Mouse (Mus musculus): ENCODE data around the gene Rhbdl1. TPM values are rescaled to one million over a fixed set of nuclear protein-coding genes. Genes with fewer than 3 reads are reported as not detected.
A peak's percentile ranks its signal among the peaks of the same experiment; 100 is the strongest.

Gene Rhbdl1
- polyA plus RNA-seq, 1 experiment: 0.67 TPM

DNA sequence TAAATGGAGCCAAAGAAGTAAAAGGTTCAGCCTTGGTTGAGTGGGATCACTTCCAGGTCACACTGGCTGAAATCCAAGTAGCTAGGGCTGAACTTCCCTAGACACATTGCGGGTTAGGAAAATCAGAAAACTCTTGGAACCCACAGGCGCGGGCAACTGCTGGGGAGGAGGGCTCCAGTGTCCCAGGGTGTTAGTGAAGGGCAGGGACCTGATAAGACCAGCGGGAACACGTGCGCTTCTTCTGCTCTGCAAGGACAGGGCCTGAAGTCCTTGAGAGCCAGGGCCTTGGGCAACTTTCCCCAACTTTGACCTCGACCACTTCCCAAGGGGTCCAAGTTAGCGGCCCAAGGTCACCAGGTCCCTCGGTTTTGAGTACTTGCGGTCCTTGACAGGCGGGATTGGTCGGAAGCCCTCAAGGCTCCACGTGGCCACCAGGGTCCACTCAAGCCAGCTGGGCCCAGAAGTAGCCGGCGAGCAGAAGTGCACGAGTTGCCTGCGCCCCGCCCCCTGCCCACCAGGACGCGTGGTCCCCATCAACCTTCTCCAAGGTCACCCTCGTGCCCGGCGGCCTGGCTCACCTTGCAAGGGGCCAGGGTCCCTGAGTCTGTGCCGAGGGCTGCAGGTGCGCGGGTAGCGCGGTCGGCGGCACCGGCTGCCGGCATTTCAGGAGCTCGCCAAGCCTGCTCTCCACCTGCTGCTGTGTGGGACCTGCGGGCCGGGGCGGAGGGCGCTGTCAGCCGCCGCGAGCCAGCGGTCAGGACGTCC lies 30.9 kb upstream of the Rhbdl1 start:
- peak overlapping the region; percentile 34 for H3K4me3 ChIP-seq
- H3ac ChIP-seq (ENCODE audit: control insufficient read depth, insufficient read length): peak overlapping the region; percentile 25
- no peaks in the 10 kb centered on the region for H3K79me2 ChIP-seq (ENCODE audit: control insufficient read depth, insufficient read depth)
- no peaks in the 10 kb centered on the region for H3K27me3 ChIP-seq (ENCODE audit: control insufficient read depth, insufficient read depth, insufficient read length)
- TF ChIP-seq CEBPB (IDR thresholded peaks at IDR 0.05; ENCODE audit: insufficient read depth, poor library complexity, severe bottlenecking) (no peak), MYOG (IDR thresholded peaks at IDR 0.05; ENCODE audit: control insufficient read depth in 1 of 3, insufficient read depth in 1 of 3, insufficient read length in 2 of 3, low read depth in 2 of 3) (peak in 2 of 3 experiments; percentile 34 to 67), MAX (IDR thresholded peaks at IDR 0.05; ENCODE audit: low read depth) (no peak), MYOD1 (IDR thresholded peaks at IDR 0.05; ENCODE audit: control insufficient read depth in 1 of 3, insufficient read length in 2 of 3, low read depth in 2 of 3) (peak in 1 of 3 experiments; percentile 52)
- peak overlapping the region; percentile 99 for H3K4me2 ChIP-seq (ENCODE audit: low read depth)
- no peaks in the 10 kb centered on the region for H3K36me3 ChIP-seq (ENCODE audit: control insufficient read depth, insufficient read depth)

DNA sequence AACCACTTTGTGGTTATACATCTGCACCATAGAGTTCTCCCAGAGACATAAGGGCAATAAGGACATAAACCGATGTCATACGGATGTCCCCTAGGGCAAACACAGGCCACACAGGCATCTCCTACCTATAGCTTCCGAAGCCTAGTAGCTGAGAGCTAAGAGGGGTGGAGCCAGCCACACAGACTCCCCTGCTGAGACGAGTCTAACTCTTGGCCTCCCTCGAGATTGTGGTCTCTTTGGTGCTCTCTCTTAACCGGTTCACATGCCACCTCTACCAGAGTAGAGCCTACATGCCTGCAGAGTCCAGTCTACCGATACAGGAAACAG lies 30.4 kb upstream of the Rhbdl1 start:
- Histone ChIP-seq H3K79me2 (ENCODE audit: control insufficient read depth, insufficient read depth) (no peaks in the 10 kb centered on the region), H3ac (ENCODE audit: control insufficient read depth, insufficient read length) (no peak overlapping the region), H3K36me3 (ENCODE audit: control insufficient read depth, insufficient read depth) (no peaks in the 10 kb centered on the region), H3K27me3 (ENCODE audit: control insufficient read depth, insufficient read depth, insufficient read length) (no peaks in the 10 kb centered on the region), H3K4me2 (ENCODE audit: low read depth) (peak overlapping the region; percentile 99), H3K4me3 (peak overlapping the region; percentile 34)
- TF ChIP-seq POLR2AphosphoS2 (IDR thresholded peaks at IDR 0.05; ENCODE audit: insufficient read length, low read depth) (no peak), CEBPB (IDR thresholded peaks at IDR 0.05; ENCODE audit: insufficient read depth, poor library complexity, severe bottlenecking) (no peak), USF1 (IDR thresholded peaks at IDR 0.05; ENCODE audit: low read depth) (no peak), MYOD1 (IDR thresholded peaks at IDR 0.05; ENCODE audit: control insufficient read depth in 1 of 3, insufficient read length in 2 of 3, low read depth in 2 of 3) (no peak), TCF3 (IDR thresholded peaks at IDR 0.05; ENCODE audit: insufficient read length, low read depth) (no peak), SRF (IDR thresholded peaks at IDR 0.05; ENCODE audit: control insufficient read depth, insufficient read length, low read depth) (no peak), MYOG (IDR thresholded peaks at IDR 0.05; ENCODE audit: control insufficient read depth in 1 of 3, insufficient read depth in 1 of 3, insufficient read length in 2 of 3, low read depth in 2 of 3) (no peak), POLR2A (IDR thresholded peaks at IDR 0.05; ENCODE audit: insufficient read length, low read depth) (no peak), TCF12 (IDR thresholded peaks at IDR 0.05; ENCODE audit: insufficient read depth, poor library complexity, severe bottlenecking) (no peak)

DNA sequence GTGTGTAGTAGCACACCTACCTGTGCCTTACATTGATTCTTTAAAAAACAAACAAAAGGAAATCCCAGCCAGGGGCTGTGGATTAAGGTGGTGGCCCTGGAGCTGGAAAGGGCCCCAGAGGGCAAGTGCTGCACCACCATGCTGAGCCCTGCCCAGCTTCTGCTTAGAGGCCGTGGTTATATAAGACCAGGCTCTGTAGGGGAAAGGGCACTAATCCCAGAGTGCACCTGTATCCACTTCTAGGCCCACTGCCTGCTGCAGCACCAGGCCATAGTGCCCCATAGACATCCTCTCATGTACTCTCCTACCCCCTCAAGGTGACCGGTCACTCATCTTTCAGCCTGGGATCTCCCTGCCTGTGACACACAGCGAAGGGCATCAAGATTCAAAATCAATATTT lies 29.1 kb upstream of the Rhbdl1 start:
- Histone ChIP-seq H3K79me2 (ENCODE audit: control insufficient read depth, insufficient read depth) (no peaks in the 10 kb centered on the region), H3K4me2 (ENCODE audit: low read depth) (no peak overlapping the region), H3K36me3 (ENCODE audit: control insufficient read depth, insufficient read depth) (no peaks in the 10 kb centered on the region), H3K4me3 (no peak overlapping the region), H3K27me3 (ENCODE audit: control insufficient read depth, insufficient read depth, insufficient read length) (no peaks in the 10 kb centered on the region), H3ac (ENCODE audit: control insufficient read depth, insufficient read length) (no peak overlapping the region)
- no peak for TF ChIP-seq E2F4 (IDR thresholded peaks at IDR 0.05; ENCODE audit: insufficient read depth)
- TF ChIP-seq REST (IDR thresholded peaks at IDR 0.05; ENCODE audit: insufficient read depth, insufficient read length): no peak
- TF ChIP-seq USF1 (IDR thresholded peaks at IDR 0.05; ENCODE audit: low read depth): no peak
- TF ChIP-seq MAX (IDR thresholded peaks at IDR 0.05; ENCODE audit: low read depth): no peak
- no peak for TF ChIP-seq SRF (IDR thresholded peaks at IDR 0.05; ENCODE audit: control insufficient read depth, insufficient read length, low read depth)
- no peak for TF ChIP-seq MYOG (IDR thresholded peaks at IDR 0.05; ENCODE audit: control insufficient read depth in 1 of 3, insufficient read depth in 1 of 3, insufficient read length in 2 of 3, low read depth in 2 of 3)
- TF ChIP-seq MYOD1 (IDR thresholded peaks at IDR 0.05; ENCODE audit: control insufficient read depth in 1 of 3, insufficient read length in 2 of 3, low read depth in 2 of 3): no peak
- no peak for TF ChIP-seq TCF3 (IDR thresholded peaks at IDR 0.05; ENCODE audit: insufficient read length, low read depth)
- TF ChIP-seq TCF12 (IDR thresholded peaks at IDR 0.05; ENCODE audit: insufficient read depth, poor library complexity, severe bottlenecking): no peak
- no peak for TF ChIP-seq POLR2A (IDR thresholded peaks at IDR 0.05; ENCODE audit: insufficient read length, low read depth)
- TF ChIP-seq CEBPB (IDR thresholded peaks at IDR 0.05; ENCODE audit: insufficient read depth, poor library complexity, severe bottlenecking): no peak

DNA sequence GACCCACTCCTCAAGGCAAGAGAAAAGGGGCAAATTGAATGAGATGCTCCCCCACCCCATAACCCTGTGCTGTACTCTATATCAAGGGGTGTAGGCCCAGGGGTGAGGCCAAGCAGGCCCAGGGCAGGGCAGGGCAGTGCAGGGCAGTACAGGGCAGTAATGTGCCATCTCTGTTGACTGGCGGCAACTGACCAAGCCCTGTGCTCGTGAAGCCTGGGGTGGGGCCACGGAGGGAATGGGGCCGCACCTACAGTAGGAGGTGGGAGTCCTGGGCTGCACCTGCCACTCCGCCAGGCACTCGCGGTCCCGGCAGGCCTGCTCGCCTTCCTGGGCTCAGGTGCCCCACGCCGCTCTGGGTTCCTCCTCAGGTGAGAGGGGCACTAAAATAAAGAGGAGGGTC lies 28.2 kb upstream of the Rhbdl1 start:
- Histone ChIP-seq H3K4me2 (ENCODE audit: low read depth) (no peak overlapping the region), H3ac (ENCODE audit: control insufficient read depth, insufficient read length) (no peak overlapping the region), H3K4me3 (no peak overlapping the region), H3K27me3 (ENCODE audit: control insufficient read depth, insufficient read depth, insufficient read length) (no peaks in the 10 kb centered on the region), H3K36me3 (ENCODE audit: control insufficient read depth, insufficient read depth) (no peaks in the 10 kb centered on the region), H3K79me2 (ENCODE audit: control insufficient read depth, insufficient read depth) (no peaks in the 10 kb centered on the region)
- TF ChIP-seq USF1 (IDR thresholded peaks at IDR 0.05; ENCODE audit: low read depth) (no peak), MYOD1 (IDR thresholded peaks at IDR 0.05; ENCODE audit: control insufficient read depth in 1 of 3, insufficient read length in 2 of 3, low read depth in 2 of 3) (no peak), TCF3 (IDR thresholded peaks at IDR 0.05; ENCODE audit: insufficient read length, low read depth) (no peak), REST (IDR thresholded peaks at IDR 0.05; ENCODE audit: insufficient read depth, insufficient read length) (no peak), POLR2AphosphoS2 (IDR thresholded peaks at IDR 0.05; ENCODE audit: insufficient read length, low read depth) (no peak), CEBPB (IDR thresholded peaks at IDR 0.05; ENCODE audit: insufficient read depth, poor library complexity, severe bottlenecking) (no peak), POLR2A (IDR thresholded peaks at IDR 0.05; ENCODE audit: insufficient read length, low read depth) (no peak), SRF (IDR thresholded peaks at IDR 0.05; ENCODE audit: control insufficient read depth, insufficient read length, low read depth) (no peak), TCF12 (IDR thresholded peaks at IDR 0.05; ENCODE audit: insufficient read depth, poor library complexity, severe bottlenecking) (no peak), MYOG (IDR thresholded peaks at IDR 0.05; ENCODE audit: control insufficient read depth in 1 of 3, insufficient read depth in 1 of 3, insufficient read length in 2 of 3, low read depth in 2 of 3) (no peak), MAX (IDR thresholded peaks at IDR 0.05; ENCODE audit: low read depth) (no peak), E2F4 (IDR thresholded peaks at IDR 0.05; ENCODE audit: insufficient read depth) (no peak)
